Comparison of ENCODE assay signal across 9 mouse cellular contexts in genomic region chr3:101461816-101462215, GRCm38 (mm10).
A peak's percentile ranks its signal among the peaks of the same experiment; 100 is the strongest.
DNase-seq lines count a peak whose midpoint lies in the region; ATAC-seq and TF ChIP-seq lines count a peak whose summit lies in the region.
"Had no signal": no experiment of that assay in that cellular context is flagged by ENCODE, and none has a peak within 500 bp of the region (broad histone marks: within the 10 kb centered on the region; RNA-seq: fewer than 3 reads in every experiment).

No protein-coding gene starts in this region.

- H3K27me3 ChIP-seq in ES-Bruce4 (ENCODE audit: control insufficient read depth, insufficient read depth, low read length, poor library complexity, severe bottlenecking) = no peaks in the 10 kb centered on the region
- no peaks in the 10 kb centered on the region for H3K27me3 ChIP-seq in forebrain, embryonic 16.5 days (replicated peaks; ENCODE audit: control insufficient read depth, insufficient read depth, low read length)
- no peaks in the 10 kb centered on the region for H3K27me3 ChIP-seq in midbrain, embryonic 13.5 days
- H3K27me3 ChIP-seq: liver, embryonic 12.5 days had no signal

- WGBS in forebrain, embryonic 16.5 days = 6% methylated on average over 8 of the region's 8 CpGs
- WGBS in midbrain, embryonic 13.5 days = 7% methylated on average over 8 of the region's 8 CpGs

- ATAC-seq in forebrain, embryonic 16.5 days = 0 out of 2 replicates have a peak, but pooled peaks have one; percentile 23
- ATAC-seq in midbrain, embryonic 13.5 days = peak; percentile 46
- ATAC-seq: liver, embryonic 12.5 days had no signal

- H3K36me3 ChIP-seq in ES-Bruce4 (ENCODE audit: control insufficient read depth, insufficient read depth, low read length, poor library complexity, severe bottlenecking) = peaks cover 4% of the 10 kb centered on the region; the same call in 1 of the 2 replicates
- H3K36me3 ChIP-seq in forebrain, embryonic 16.5 days (ENCODE audit: control insufficient read depth, insufficient read depth) = peaks cover 3% of the 10 kb centered on the region
- H3K36me3 ChIP-seq in midbrain, embryonic 13.5 days = peaks cover 31% of the 10 kb centered on the region

- no peak for TF ChIP-seq POLR2A in ES-Bruce4 (IDR thresholded peaks at IDR 0.05; ENCODE audit: insufficient read depth, low read length)

- H3K4me3 ChIP-seq in ES-Bruce4 (ENCODE audit: low read depth, low read length) = no peak overlapping the region
- H3K4me3 ChIP-seq in forebrain, embryonic 16.5 days (replicated peaks; ENCODE audit: low read length) = no peak overlapping the region
- H3K4me3 ChIP-seq in midbrain, embryonic 13.5 days (replicated peaks) = no peak overlapping the region
- H3K4me3 ChIP-seq: liver, embryonic 12.5 days had no signal

- TF ChIP-seq CTCF in ES-Bruce4 (IDR thresholded peaks at IDR 0.05; ENCODE audit: low read depth, low read length) = no peak

- H3K4me2 ChIP-seq in forebrain, embryonic 16.5 days (ENCODE audit: low read length) = no peak overlapping the region
- no peak overlapping the region for H3K4me2 ChIP-seq in midbrain, embryonic 13.5 days (replicated peaks)
- H3K4me2 ChIP-seq: liver, embryonic 12.5 days had no signal

- H3K9me3 ChIP-seq in ES-Bruce4 (replicated peaks; ENCODE audit: control insufficient read depth, insufficient read depth, low read length, poor library complexity, severe bottlenecking) = 0 out of 2 replicates have a peak, but pooled peaks cover 6% of the 10 kb centered on the region
- H3K9me3 ChIP-seq in forebrain, embryonic 16.5 days (ENCODE audit: control insufficient read depth, low read length) = no peaks in the 10 kb centered on the region
- H3K9me3 ChIP-seq in midbrain, embryonic 13.5 days = peaks cover 6% of the 10 kb centered on the region; the same call in 1 of the 2 replicates
- H3K9me3 ChIP-seq: liver, embryonic 12.5 days had no signal

- no peak overlapping the region for H3K9ac ChIP-seq in ES-Bruce4 (ENCODE audit: low read depth, poor library complexity, severe bottlenecking)
- peak overlapping the region; percentile 14 for H3K9ac ChIP-seq in forebrain, embryonic 16.5 days (replicated peaks; ENCODE audit: low read depth, low read length)
- peak overlapping the region; percentile 44 for H3K9ac ChIP-seq in midbrain, embryonic 13.5 days (replicated peaks)
- H3K9ac ChIP-seq: liver, embryonic 12.5 days had no signal

- peak overlapping the region; percentile 31; the same call in 1 of the 2 replicates for H3K27ac ChIP-seq in ES-Bruce4 (ENCODE audit: insufficient read depth, low read length)
- peak overlapping the region; percentile 56 for H3K27ac ChIP-seq in forebrain, embryonic 16.5 days (ENCODE audit: low read length)
- peak overlapping the region; percentile 88 for H3K27ac ChIP-seq in midbrain, embryonic 13.5 days
- H3K27ac ChIP-seq: liver, embryonic 12.5 days had no signal

- no peak for TF ChIP-seq EP300 in ES-Bruce4 (IDR thresholded peaks at IDR 0.05; ENCODE audit: insufficient read depth, low read depth, low read length)

- DNase-seq in R1 (ENCODE audit: low read depth, low spot score) = peak; percentile 56
- no peak for DNase-seq in cerebellum, postnatal 4 days (ENCODE audit: low spot score in 2 of 2)
- no peak for DNase-seq in ovary, postnatal 10 days (ENCODE audit: low spot score)
- no peak for DNase-seq in lung, postnatal 10 days
- DNase-seq in right cerebral cortex, postnatal 25 days = no peak

- no peaks in the 10 kb centered on the region for H3K4me1 ChIP-seq in ES-Bruce4 (ENCODE audit: control insufficient read depth, insufficient read depth, low read length)
- H3K4me1 ChIP-seq in forebrain, embryonic 16.5 days (replicated peaks; ENCODE audit: control insufficient read depth, insufficient read depth, low read length) = peaks cover 7% of the 10 kb centered on the region
- H3K4me1 ChIP-seq in midbrain, embryonic 13.5 days (replicated peaks) = peaks cover 30% of the 10 kb centered on the region

Comparison
In these comparisons a context has a peak if more than half of its experiments do, and no peak if none do; other contexts are left out.
1. H3K27ac ChIP-seq: peak in every context shown above with its lines; median percentile 88 in midbrain, embryonic 13.5 days; 56 in forebrain, embryonic 16.5 days; 31 in ES-Bruce4.